Mouse (Mus musculus) small intestine, adult 2 months (tissue): Measurements from ENCODE around the gene Ak5.

Experiments used
- CTCF ChIP-seq: fragments of 200-500 bp; IDR thresholded peaks from 2 replicates; pipeline ENCODE4 v1.5.1; 2012; ENCODE audit warnings: low read depth, mild to moderate bottlenecking, control low read depth, inconsistent platforms, low read length, moderate library complexity, mixed read lengths; ENCODE audit not compliant: insufficient replicate concordance, insufficient read length; ENCODE audit errors: extremely low read depth
- POLR2A ChIP-seq: fragments of 200-500 bp; IDR thresholded peaks from 2 replicates; pipeline ENCODE4 v1.6.1; 2012; ENCODE audit warnings: low read depth, mild to moderate bottlenecking, control low read depth, inconsistent platforms, low read length, moderate library complexity

DNA sequence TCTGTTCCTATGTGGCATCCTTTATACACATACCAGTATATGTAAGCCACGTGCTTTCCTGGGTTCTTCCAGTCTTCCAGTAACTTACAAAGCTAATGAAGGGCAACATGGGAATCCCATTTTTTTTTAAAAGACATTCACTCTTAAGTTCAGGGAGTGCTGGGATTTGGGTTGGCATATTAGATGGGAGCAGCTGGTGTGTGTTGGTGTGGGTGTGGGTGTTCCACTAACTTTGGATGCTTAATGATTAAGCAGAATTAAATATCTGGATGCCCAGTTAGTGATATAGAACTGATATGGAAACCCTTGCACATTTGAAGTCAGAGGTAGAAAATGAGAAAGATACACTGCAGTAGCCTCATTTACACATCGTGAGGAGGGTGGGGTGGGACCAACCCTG is 16.2 kb downstream of the Ak5 start:
- no peak for TF ChIP-seq POLR2A
- TF ChIP-seq CTCF = no peak
